Mouse (Mus musculus) heart, embryonic 16.5 days (tissue): ENCODE results near the gene Cwc27. TPM values are rescaled to one million over a fixed set of nuclear protein-coding genes. Genes with fewer than 3 reads are reported as not detected.
A peak's percentile ranks its signal among the peaks of the same experiment; 100 is the strongest.

Source experiments
- ATAC-seq: fragments of 200-750 bp; cut with Nextera tagmentation; replicated peaks from 2 replicates; pipeline ENCODE4 v1.8.0; 2017; ENCODE audit warnings: moderate number of reproducible peaks; ENCODE audit not compliant: insufficient read depth, low FRiP score; ENCODE audit errors: extremely low read depth
- H3K27ac ChIP-seq: fragments of 300-500 bp; sonication (generic); 2 replicates; pipeline ENCODE4 v1.5.1; 2014; ENCODE audit warnings: mild to moderate bottlenecking, low read length, control low read depth, moderate library complexity
- H3K27me3 ChIP-seq: fragments of 300-500 bp; sonication (generic); 2 replicates; pipeline ENCODE4 v1.6.1; 2014; ENCODE audit warnings: low read length, mixed read lengths; ENCODE audit not compliant: control insufficient read depth, insufficient read depth
- H3K36me3 ChIP-seq: fragments of 300-500 bp; sonication (generic); 2 replicates; pipeline ENCODE4 v1.6.1; 2014; ENCODE audit not compliant: control insufficient read depth, insufficient read depth
- H3K4me1 ChIP-seq: fragments of 300-500 bp; sonication (generic); 2 replicates; pipeline ENCODE4 v1.6.1; 2014; ENCODE audit warnings: low read length, mixed read lengths; ENCODE audit not compliant: control insufficient read depth, insufficient read depth
- H3K4me2 ChIP-seq: fragments of 300-500 bp; sonication (generic); 2 replicates; pipeline ENCODE4 v1.6.1; 2014; ENCODE audit warnings: low read depth, mild to moderate bottlenecking, control low read depth, low read length
- H3K4me3 ChIP-seq: fragments of 300-500 bp; sonication (generic); 2 replicates; pipeline ENCODE4 v1.5.1; 2014; ENCODE audit warnings: mild to moderate bottlenecking, control low read depth, low read length
- H3K9ac ChIP-seq: fragments of 300-500 bp; sonication (generic); 2 replicates; pipeline ENCODE4 v1.6.1; 2014; ENCODE audit warnings: low read length, control low read depth
- H3K9me3 ChIP-seq: fragments of 300-500 bp; sonication (generic); replicated peaks from 2 replicates; pipeline ENCODE4 v1.6.1; 2016; ENCODE audit warnings: low read length; ENCODE audit not compliant: control insufficient read depth
- WGBS: fragments of 180-500 bp; shearing (Covaris S2); extraction: QIAGEN DNeasy Blood & Tissue Kit; methylation state at CpG from one replicate; pipeline ENCODE4 v1.1.7; 2014; 5-methylcytosine and 5-hydroxymethylcytosine counted together
- polyA plus RNA-seq: library from polyadenylated mRNA; unstranded; fragments of >200 nt; fragmentation: Nextera tagmentation; extraction: Ambion mirVana; gene quantifications from 2 replicates; pipeline ENCODE4 v1.2.1, GENCODE M21; 2015

The Cwc27 gene
- polyA plus RNA-seq, 1 experiment from 2014 or later = 20.7 TPM

DNA sequence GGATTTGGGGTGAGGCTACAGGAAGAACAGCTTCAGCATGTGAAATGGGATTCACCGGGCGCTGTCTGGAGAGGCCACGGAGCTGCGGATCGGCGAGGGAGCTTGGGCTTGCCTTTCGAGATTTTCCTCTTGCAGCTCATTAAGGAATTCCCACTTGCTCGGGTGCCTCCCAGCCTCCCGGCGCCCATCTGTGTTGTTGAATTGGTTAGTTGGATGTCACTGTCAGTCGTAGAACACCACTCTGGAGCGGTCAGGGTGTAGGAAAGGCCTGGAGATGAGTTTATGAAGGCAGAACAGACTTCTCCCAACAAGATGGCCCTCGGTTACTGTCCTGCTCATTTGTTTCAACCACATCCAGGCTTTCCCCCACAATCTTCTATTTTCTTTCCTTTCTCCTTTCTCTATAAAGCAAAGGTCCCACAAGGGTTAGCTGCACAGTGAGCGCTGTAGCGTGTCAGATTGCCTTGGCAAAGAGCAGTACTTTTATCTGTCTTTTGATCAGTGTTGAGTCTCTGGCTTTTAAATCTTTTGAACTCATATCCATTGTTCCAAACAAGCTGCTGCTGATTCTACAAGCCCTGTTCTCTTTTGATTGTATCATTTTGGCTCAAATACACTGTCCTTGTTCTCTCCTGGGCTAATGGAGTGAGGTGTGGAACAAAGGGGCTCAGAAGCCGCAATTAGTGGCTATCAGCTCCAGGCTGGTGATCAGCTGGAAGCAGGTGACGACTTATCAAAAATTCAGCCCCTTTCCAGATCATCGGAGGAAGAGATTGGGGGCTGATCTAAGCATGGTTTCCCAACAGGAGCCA is 200.7 kb downstream of the Cwc27 start:
- Histone ChIP-seq H3K9me3 (no peaks in the 10 kb centered on the region), H3K36me3 (no peaks in the 10 kb centered on the region), H3K27me3 (no peaks in the 10 kb centered on the region), H3K9ac (no peak overlapping the region), H3K4me1 (no peaks in the 10 kb centered on the region), H3K4me3 (no peak overlapping the region), H3K27ac (no peak overlapping the region), H3K4me2 (no peak overlapping the region)
- no peak for ATAC-seq
- 88% methylated on average over 18 of the region's 18 CpGs for WGBS

DNA sequence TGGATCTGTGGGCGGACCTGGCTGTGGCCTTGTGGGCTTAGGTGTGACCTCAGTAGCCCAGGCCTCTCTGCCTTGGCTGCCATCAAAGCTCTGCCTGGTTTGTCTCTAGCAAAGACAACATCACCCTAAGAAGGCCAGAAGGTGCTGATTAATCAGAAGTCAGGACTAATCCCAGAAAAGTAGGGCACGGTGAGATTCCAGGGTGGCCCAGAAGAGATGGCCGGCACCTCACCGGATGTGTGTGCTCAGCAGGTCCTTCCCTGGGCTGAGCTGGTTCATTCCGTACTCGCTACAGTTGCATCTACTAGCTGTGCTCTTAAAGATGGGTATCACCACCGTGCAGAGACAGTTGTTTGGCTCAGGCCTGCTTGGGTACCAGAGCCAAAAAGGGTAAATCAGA is 201.8 kb downstream of the Cwc27 start:
- no peak for ATAC-seq
- H3K9ac ChIP-seq = no peak overlapping the region
- H3K36me3 ChIP-seq = no peaks in the 10 kb centered on the region
- WGBS = 89% methylated on average over 7 of the region's 7 CpGs
- no peak overlapping the region for H3K4me3 ChIP-seq
- no peaks in the 10 kb centered on the region for H3K9me3 ChIP-seq
- no peak overlapping the region for H3K27ac ChIP-seq
- no peaks in the 10 kb centered on the region for H3K27me3 ChIP-seq
- no peak overlapping the region for H3K4me2 ChIP-seq
- no peaks in the 10 kb centered on the region for H3K4me1 ChIP-seq

DNA sequence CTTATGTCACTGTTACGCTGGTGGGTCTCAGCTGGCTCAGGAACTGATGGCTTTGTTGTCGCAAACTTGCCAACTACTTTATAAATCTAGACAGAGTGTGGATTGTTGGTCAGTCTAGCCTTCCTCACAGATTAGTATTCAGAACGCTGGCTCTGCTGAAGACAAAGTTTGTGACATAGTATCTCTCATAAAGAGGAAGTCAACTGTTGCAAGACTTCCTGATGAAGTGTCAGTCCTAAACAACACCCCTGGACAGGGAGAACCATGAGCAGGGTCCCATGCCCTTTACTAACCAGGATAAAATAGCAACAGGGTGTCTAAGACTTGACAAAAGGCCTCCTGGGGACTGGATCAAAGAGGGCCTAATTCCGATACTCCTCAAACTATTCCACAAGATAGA is 205.6 kb downstream of the Cwc27 start:
- Histone ChIP-seq H3K4me2 (no peak overlapping the region), H3K9me3 (no peaks in the 10 kb centered on the region), H3K4me1 (no peaks in the 10 kb centered on the region), H3K27ac (peak overlapping the region; percentile 9; the same call in 1 of the 2 replicates), H3K4me3 (no peak overlapping the region), H3K27me3 (no peaks in the 10 kb centered on the region), H3K36me3 (no peaks in the 10 kb centered on the region), H3K9ac (no peak overlapping the region)
- no peak for ATAC-seq
- WGBS = 91% methylated on average over 4 of the region's 4 CpGs

DNA sequence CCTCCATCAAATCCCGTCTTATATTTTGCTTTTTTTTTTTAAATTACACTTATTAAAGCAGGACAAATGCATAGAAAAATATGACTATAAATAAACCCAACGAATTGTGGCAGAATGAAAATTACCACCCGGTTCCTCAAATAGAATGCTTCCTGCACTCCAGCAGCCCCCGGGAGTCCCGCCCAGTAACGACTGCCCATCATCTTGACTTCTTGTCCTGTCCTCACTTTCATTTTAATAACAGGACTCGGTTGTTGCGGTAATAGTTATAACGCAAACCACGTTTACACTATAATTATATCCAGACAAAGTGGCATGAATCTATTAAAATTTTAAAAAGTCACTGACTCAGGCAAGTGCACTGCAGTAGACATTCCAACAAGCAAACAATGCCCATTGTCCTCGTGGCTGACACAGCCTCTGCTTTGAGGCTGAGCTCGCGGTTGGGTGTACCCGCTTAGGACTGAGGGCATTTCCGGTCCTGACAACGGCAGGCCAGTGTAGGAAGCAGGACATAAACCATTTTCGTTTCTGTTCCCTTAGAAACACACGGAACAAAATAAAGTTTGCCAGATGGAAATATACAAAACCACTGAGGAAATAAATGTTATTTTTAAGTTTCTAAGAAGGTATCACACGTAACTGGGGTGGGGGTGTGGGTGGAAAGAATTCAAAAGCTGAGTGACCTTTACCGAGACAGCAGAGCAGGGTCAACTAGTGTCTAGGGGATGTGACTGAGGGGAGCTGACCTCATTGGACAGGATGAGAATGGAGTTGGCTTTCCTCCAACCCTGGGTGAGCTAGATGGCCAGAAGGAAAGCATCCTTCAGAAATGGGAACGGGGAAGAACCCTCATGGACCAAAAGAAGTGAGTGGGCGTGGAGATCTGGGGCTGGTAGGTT is 206.5 kb downstream of the Cwc27 start:
- Histone ChIP-seq H3K4me2 (peak overlapping the region; percentile 16), H3K9ac (no peak overlapping the region), H3K9me3 (no peaks in the 10 kb centered on the region), H3K4me1 (no peaks in the 10 kb centered on the region), H3K27ac (peak overlapping the region; percentile 9), H3K27me3 (no peaks in the 10 kb centered on the region), H3K4me3 (no peak overlapping the region; the same call in 1 of the 2 replicates), H3K36me3 (no peaks in the 10 kb centered on the region)
- ATAC-seq = peak; percentile 67; the same call in 1 of the 2 replicates
- 69% methylated on average over 22 of the region's 22 CpGs for WGBS

DNA sequence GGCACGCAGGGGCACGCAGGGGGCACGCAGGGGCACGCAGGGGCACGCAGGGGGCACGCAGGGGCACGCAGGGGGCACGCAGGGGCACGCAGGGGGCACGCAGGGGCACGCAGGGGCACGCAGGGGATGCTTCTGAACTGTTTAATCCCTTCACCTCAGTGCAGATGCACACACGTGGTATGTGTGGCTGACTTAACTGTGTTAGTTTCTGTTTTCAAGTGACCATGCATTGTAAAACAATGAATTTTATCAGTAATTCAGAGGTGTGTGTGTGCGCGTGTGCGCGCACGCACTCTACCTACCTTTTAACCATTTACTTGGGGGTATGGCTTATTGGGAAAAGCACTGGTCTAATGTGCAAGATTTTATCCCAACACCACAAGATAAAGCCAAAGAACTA is 208.4 kb downstream of the Cwc27 start:
- Histone ChIP-seq H3K27me3 (no peaks in the 10 kb centered on the region), H3K27ac (no peak overlapping the region), H3K9me3 (no peaks in the 10 kb centered on the region), H3K4me3 (no peak overlapping the region), H3K36me3 (no peaks in the 10 kb centered on the region), H3K4me2 (no peak overlapping the region), H3K9ac (no peak overlapping the region), H3K4me1 (no peaks in the 10 kb centered on the region)
- no peak for ATAC-seq
- WGBS = 85% methylated on average over 18 of the region's 18 CpGs

DNA sequence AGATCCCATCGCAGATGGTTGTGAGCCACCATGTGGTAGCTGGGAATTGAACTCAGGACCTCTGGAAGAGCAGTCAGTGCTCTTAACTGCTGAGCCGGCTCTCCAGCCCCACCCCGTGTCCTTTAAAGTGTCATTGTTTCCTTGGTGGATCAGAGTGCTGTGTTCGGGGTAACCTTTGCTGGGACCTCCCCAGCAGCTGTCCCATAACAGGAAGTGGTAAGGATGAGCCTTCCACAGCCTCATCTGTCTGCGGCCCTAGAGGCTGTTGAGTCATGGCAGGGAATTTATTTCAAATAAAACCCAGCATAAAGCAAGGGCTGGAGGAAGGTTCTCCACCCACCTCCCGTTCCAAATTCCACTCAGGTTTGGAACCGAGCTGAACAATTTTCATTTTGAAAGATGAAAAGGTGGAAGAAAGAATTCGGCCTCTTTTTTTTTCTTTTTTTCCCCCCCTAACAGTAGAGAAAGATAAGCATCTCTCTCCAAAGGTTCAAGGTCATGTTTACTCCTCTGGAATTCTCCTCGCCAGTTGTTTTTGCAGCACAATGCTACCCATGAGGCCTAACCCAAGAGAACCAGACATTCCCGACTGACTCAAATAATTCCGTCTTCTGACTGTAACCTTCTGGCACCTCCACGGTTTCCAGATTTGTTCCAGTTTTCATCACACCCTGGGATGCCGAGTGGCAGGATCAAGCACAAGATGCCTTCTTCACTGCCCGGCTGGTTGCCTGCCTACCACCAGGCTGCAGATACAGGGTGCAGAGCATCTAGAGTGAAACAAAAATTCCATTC is 210.0 kb downstream of the Cwc27 start:
- Histone ChIP-seq H3K27ac (no peak overlapping the region), H3K4me1 (no peaks in the 10 kb centered on the region), H3K36me3 (no peaks in the 10 kb centered on the region), H3K27me3 (no peaks in the 10 kb centered on the region), H3K9ac (no peak overlapping the region), H3K4me2 (no peak overlapping the region), H3K9me3 (no peaks in the 10 kb centered on the region), H3K4me3 (no peak overlapping the region)
- 74% methylated on average over 14 of the region's 14 CpGs for WGBS
- no peak for ATAC-seq

DNA sequence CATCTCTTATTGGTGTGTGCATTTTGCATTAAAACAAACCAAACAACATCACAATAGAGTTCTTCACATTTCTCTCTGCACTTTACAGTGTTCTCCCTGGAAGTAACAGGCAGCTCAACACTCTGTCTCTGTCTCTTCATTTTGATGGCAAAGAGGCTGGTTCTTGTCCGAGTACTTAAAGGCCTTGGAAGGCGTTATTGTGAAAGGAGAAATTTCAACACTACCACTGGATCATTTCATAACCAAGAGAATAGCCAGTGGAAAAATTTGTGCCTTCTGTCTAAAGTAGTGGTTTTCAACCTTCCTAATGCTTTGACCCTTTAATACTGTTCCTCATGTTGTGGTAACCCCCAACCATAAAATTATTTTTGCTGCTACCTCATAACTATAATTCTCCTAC is 211.8 kb downstream of the Cwc27 start:
- ATAC-seq = no peak
- no peaks in the 10 kb centered on the region for H3K27me3 ChIP-seq
- no peaks in the 10 kb centered on the region for H3K4me1 ChIP-seq
- no peak overlapping the region for H3K9ac ChIP-seq
- H3K4me3 ChIP-seq = no peak overlapping the region
- H3K4me2 ChIP-seq = no peak overlapping the region
- no peaks in the 10 kb centered on the region for H3K9me3 ChIP-seq
- H3K36me3 ChIP-seq = no peaks in the 10 kb centered on the region
- H3K27ac ChIP-seq = no peak overlapping the region
- WGBS = 66% methylated on average over 2 of the region's 2 CpGs

DNA sequence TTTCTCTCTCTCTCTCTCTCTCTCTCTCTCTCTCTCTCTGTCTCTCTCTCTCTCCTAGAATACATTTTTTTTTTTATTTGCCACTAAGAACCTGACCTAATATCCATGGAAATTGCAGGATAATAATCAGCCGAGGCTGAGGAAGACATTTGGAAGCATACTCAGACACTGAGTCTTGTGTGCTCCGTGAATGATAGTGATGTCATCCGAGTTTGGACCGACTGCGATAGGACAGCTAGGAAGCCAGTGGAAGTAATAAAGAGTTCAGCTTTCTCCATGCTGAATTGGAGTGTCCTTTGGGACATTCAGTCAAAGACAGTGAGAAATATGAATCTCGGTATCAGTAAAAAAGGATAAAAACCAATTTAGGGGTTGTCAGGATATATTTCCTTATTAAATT is 214.7 kb downstream of the Cwc27 start:
- no peak overlapping the region for H3K4me3 ChIP-seq
- H3K27me3 ChIP-seq = no peaks in the 10 kb centered on the region
- WGBS = 79% methylated on average over 6 of the region's 6 CpGs
- no peak overlapping the region; the same call in 1 of the 2 replicates for H3K27ac ChIP-seq
- H3K9me3 ChIP-seq = no peaks in the 10 kb centered on the region
- H3K36me3 ChIP-seq = no peaks in the 10 kb centered on the region
- no peaks in the 10 kb centered on the region for H3K4me1 ChIP-seq
- H3K4me2 ChIP-seq = no peak overlapping the region
- no peak for ATAC-seq
- no peak overlapping the region for H3K9ac ChIP-seq
